Mouse (Mus musculus) heart, embryonic 11.5 days (tissue): ENCODE data around the gene Tram2. TPM values are rescaled to one million over a fixed set of nuclear protein-coding genes. Genes with fewer than 3 reads are reported as not detected.

Source experiments
- ATAC-seq: fragments of 200-750 bp; cut with Nextera tagmentation; replicated peaks from 2 replicates; pipeline ENCODE4 v1.8.0; 2017; ENCODE audit warnings: moderate library complexity; ENCODE audit not compliant: insufficient number of reproducible peaks, low FRiP score, low TSS enrichment
- H3K27ac ChIP-seq: fragments of 300-500 bp; sonication (generic); 2 replicates; pipeline ENCODE4 v1.5.1; 2014; ENCODE audit warnings: mild to moderate bottlenecking, low read depth, low read length
- H3K27me3 ChIP-seq: fragments of 300-500 bp; sonication (generic); 2 replicates; pipeline ENCODE4 v1.6.1; 2014; ENCODE audit warnings: mild to moderate bottlenecking, low read length, mixed read lengths; ENCODE audit not compliant: control insufficient read depth, insufficient read depth
- H3K36me3 ChIP-seq: fragments of 300-500 bp; sonication (generic); 2 replicates; pipeline ENCODE4 v1.6.1; 2014; ENCODE audit warnings: mild to moderate bottlenecking, low read length, moderate library complexity, mixed read lengths; ENCODE audit not compliant: control insufficient read depth, insufficient read depth
- H3K4me1 ChIP-seq: fragments of 300-500 bp; sonication (generic); 2 replicates; pipeline ENCODE4 v1.6.1; 2014; ENCODE audit warnings: low read length; ENCODE audit not compliant: control insufficient read depth, insufficient read depth
- H3K4me2 ChIP-seq: fragments of 300-500 bp; sonication (generic); 2 replicates; pipeline ENCODE4 v1.6.1; 2014; ENCODE audit warnings: mild to moderate bottlenecking, moderate library complexity
- H3K4me3 ChIP-seq: fragments of 300-500 bp; sonication (generic); 2 replicates; pipeline ENCODE4 v1.5.1; 2014; ENCODE audit warnings: low read depth, low read length
- H3K9ac ChIP-seq: fragments of 300-500 bp; sonication (generic); 2 replicates; pipeline ENCODE4 v1.6.1; 2014; ENCODE audit warnings: mild to moderate bottlenecking, low read depth, low read length, moderate library complexity
- H3K9me3 ChIP-seq: fragments of 300-500 bp; sonication (generic); replicated peaks from 2 replicates; pipeline ENCODE4 v1.6.1; 2016; ENCODE audit warnings: low read length; ENCODE audit not compliant: control insufficient read depth
- WGBS: fragments of 180-500 bp; shearing (Covaris S2); extraction: QIAGEN DNeasy Blood & Tissue Kit; methylation state at CpG from one replicate; pipeline ENCODE4 v1.1.7; 2014; ENCODE audit not compliant: insufficient replicate concordance; 5-methylcytosine and 5-hydroxymethylcytosine counted together
- polyA plus RNA-seq: library from polyadenylated mRNA; unstranded; fragments of >200 nt; fragmentation: Nextera tagmentation; extraction: Ambion mirVana; gene quantifications from 2 replicates; pipeline ENCODE4 v1.2.1, GENCODE M21; 2014

Gene Tram2
- polyA plus RNA-seq, 1 experiment from 2014 or later: 7.1 TPM

- no peak overlapping the region for H3K9ac ChIP-seq
- H3K27me3 ChIP-seq: no peaks in the 10 kb centered on the region
- no peak overlapping the region for H3K4me3 ChIP-seq
- 35% methylated on average over 6 of the region's 6 CpGs for WGBS
- H3K27ac ChIP-seq: 0 out of 2 replicates have a peak overlapping the region, but pooled peaks have one; percentile 22
- H3K36me3 ChIP-seq: no peaks in the 10 kb centered on the region
- no peak overlapping the region for H3K4me2 ChIP-seq
- no peaks in the 10 kb centered on the region for H3K9me3 ChIP-seq
- no peak; the same call in 1 of the 2 replicates for ATAC-seq
- peaks cover 8% of the 10 kb centered on the region; the same call in 1 of the 2 replicates for H3K4me1 ChIP-seq
Observed at GRCm38 (mm10) chr1:21089661-21090117, 10.7 kb upstream of the Tram2 start.

DNA sequence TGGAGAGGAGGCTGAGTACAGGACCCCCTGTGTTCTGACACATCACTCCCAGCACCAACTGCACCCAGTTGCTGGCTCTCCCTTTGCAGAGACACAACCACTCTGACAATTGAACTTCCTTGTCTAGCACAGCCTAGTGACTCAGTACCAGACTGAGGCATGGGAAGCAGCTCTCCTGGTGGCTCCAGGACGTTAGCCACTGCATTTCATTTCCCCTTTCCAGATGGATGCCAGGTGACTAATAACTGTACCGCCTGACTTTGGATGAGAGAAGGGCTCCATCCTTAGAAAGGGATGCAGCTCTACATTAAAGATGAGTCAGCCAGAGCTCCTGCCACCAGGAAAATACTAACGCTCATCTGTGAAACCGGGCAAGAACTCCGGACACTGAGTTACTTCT is 7.3 kb upstream of the Tram2 start:
- Histone ChIP-seq H3K27me3 (no peaks in the 10 kb centered on the region), H3K9me3 (no peaks in the 10 kb centered on the region), H3K4me2 (no peak overlapping the region), H3K36me3 (no peaks in the 10 kb centered on the region), H3K27ac (no peak overlapping the region), H3K9ac (no peak overlapping the region), H3K4me1 (peaks cover 8% of the 10 kb centered on the region; the same call in 1 of the 2 replicates), H3K4me3 (no peak overlapping the region)
- WGBS: 69% methylated on average over 5 of the region's 5 CpGs
- ATAC-seq: no peak

DNA sequence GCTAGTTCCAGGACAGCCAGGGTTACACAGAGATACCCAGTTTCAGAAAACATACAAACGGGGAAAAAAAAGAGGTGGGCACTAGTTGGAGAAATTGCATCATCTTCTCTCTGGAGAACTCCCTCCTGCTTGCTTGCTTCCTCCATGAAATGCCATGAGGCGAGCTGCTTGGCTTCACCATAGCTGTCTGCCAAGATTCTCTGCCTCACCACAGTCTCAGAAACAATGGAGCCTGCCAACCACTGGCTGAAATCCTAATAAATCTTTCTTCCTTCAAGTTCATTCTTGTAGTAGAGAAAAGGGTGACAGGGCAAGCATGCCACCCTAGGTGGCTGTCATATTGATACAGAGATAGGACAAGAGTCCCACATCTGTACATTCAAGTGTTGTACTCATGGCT is 5.6 kb upstream of the Tram2 start:
- Histone ChIP-seq H3K9me3 (no peaks in the 10 kb centered on the region), H3K4me1 (peaks cover 1% of the 10 kb centered on the region; the same call in 1 of the 2 replicates), H3K36me3 (no peaks in the 10 kb centered on the region), H3K4me3 (no peak overlapping the region), H3K4me2 (no peak overlapping the region), H3K9ac (no peak overlapping the region), H3K27ac (no peak overlapping the region), H3K27me3 (no peaks in the 10 kb centered on the region)
- 66% methylated on average over 2 of the region's 2 CpGs for WGBS
- ATAC-seq: no peak

DNA sequence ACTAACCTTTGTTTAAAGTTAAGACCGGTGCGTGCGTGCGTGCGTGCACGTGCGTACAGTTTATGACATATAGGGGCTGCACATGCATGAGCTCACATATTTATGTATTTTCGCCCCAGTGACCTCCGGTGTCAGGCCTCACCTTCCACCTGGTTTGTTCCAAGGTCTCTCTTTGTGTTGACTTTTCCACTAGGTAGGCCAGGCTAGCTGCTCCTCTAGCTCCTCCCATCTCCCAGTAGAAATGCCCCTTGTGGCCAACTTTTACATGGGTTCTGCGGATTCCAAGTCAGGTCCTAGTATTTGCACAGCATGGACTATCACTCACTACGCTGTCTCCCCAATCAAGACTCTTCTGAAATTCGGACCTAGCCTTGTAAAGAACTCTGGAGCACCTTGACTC is 1.3 kb upstream of the Tram2 start:
- Histone ChIP-seq H3K27ac (no peak overlapping the region), H3K9me3 (no peaks in the 10 kb centered on the region), H3K4me2 (no peak overlapping the region), H3K36me3 (no peaks in the 10 kb centered on the region), H3K4me1 (peaks cover 26% of the 10 kb centered on the region), H3K27me3 (no peaks in the 10 kb centered on the region), H3K9ac (no peak overlapping the region), H3K4me3 (no peak overlapping the region)
- WGBS: 91% methylated on average over 12 of the region's 12 CpGs
- ATAC-seq: no peak

DNA sequence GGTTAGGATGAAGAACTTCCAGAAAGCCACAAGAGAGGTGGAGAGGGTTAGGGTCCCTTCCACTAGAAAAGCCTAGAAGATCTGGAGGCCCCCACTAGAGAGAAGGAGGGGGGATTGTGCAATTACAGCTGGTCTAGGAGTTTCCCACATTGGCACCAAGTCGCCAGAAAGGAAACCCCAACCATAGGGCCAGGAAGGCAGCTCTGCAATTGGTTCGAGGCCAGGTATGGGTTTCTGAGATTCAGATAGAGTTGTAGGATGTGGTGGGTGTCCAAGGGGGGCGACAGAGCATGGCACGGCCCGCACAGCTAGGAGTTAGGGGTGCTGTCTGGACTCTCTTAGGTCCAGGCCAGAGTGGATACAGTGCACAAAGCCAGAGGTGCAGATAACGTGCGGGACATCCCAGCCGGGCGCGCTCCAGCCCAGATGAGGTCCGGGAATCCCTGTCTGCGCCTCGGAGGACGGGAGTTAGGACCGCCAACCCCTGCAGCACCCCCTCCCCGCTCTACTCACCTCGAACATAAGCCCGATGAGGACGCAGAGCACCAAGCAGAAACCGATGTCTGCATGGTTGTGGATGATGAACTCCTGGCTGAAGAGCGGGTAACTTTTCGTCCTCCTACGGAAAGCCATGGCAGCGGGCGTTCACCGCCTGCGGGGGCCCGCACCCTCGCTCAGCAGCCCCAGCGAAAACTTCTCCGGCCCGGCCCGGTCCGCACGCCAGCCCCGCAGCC is 381 bp downstream of the Tram2 start:
- under 1% methylated on average over 36 of the region's 36 CpGs for WGBS
- peak overlapping the region; percentile 74 for H3K4me3 ChIP-seq
- peak overlapping the region; percentile 85 for H3K27ac ChIP-seq
- peaks cover 43% of the 10 kb centered on the region for H3K4me1 ChIP-seq
- H3K36me3 ChIP-seq: no peaks in the 10 kb centered on the region
- peak; percentile 56 for ATAC-seq
- H3K9me3 ChIP-seq: no peaks in the 10 kb centered on the region
- H3K9ac ChIP-seq: peak overlapping the region; percentile 79
- H3K4me2 ChIP-seq: peak overlapping the region; percentile 74
- no peaks in the 10 kb centered on the region for H3K27me3 ChIP-seq

DNA sequence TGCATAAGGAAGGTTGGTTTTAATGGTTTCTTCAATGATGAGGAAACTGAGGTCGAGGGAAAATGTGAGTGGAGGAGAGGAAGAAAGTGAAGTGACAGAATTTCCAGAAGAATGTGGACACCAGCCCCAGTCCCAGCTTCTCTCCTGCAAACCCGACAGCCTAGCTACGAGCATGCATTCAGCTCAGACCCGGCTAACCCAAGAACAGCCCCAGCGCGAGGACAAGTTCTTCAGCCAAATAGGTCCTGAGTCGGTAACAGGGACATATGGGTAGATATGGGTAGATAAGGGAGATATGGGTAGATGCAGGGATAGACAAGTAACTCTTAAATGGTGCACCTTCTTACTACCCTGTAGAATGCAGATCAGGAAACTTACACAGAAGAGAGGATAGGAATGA is 1.4 kb downstream of the Tram2 start:
- Histone ChIP-seq H3K4me2 (peak overlapping the region; percentile 74), H3K27me3 (no peaks in the 10 kb centered on the region), H3K4me3 (peak overlapping the region; percentile 74), H3K27ac (no peak overlapping the region), H3K9ac (no peak overlapping the region), H3K4me1 (peaks cover 49% of the 10 kb centered on the region), H3K36me3 (no peaks in the 10 kb centered on the region), H3K9me3 (no peaks in the 10 kb centered on the region)
- 62% methylated on average over 7 of the region's 7 CpGs for WGBS
- no peak for ATAC-seq

GRCm38 (mm10) chr1:21077191-21077590 is 1.8 kb downstream of the Tram2 start:
- H3K27ac ChIP-seq: no peak overlapping the region
- no peak for ATAC-seq
- 53% methylated on average over 5 of the region's 5 CpGs for WGBS
- peaks cover 49% of the 10 kb centered on the region for H3K4me1 ChIP-seq
- peak overlapping the region; percentile 74; the same call in 1 of the 2 replicates for H3K4me3 ChIP-seq
- no peak overlapping the region for H3K9ac ChIP-seq
- no peaks in the 10 kb centered on the region for H3K9me3 ChIP-seq
- peak overlapping the region; percentile 74 for H3K4me2 ChIP-seq
- no peaks in the 10 kb centered on the region for H3K27me3 ChIP-seq
- no peaks in the 10 kb centered on the region for H3K36me3 ChIP-seq

DNA sequence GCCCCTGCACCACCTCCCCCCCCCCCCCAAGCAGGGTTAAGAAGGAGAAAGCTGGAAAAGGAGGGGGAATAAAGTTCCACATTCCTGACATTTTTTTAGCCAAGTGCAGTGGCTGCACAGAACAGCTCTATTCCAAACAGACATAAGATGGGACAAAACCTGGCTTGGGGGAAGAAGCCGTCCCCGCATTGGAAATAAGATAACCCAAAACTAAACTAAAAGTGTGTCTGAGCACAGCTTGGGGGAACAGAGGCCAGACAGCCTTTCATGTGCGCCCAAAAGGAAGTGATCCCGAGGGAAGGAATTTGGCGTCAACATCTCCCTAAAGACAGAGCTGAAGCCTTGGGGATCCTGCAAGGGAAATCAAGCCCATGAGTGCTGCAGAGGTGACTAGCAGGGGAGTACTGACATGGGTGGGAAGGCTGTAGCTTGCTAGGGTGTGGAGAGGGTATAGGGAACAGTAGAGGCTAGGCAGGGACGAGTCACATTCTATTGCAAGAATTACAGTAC is 3.0 kb downstream of the Tram2 start:
- WGBS: 10% methylated on average over 6 of the region's 6 CpGs
- no peaks in the 10 kb centered on the region for H3K27me3 ChIP-seq
- no peak overlapping the region for H3K4me3 ChIP-seq
- H3K9me3 ChIP-seq: no peaks in the 10 kb centered on the region
- peak overlapping the region; percentile 74 for H3K4me2 ChIP-seq
- no peak for ATAC-seq
- no peaks in the 10 kb centered on the region for H3K36me3 ChIP-seq
- 0 out of 2 replicates have a peak overlapping the region, but pooled peaks have one; percentile 24 for H3K9ac ChIP-seq
- H3K27ac ChIP-seq: peak overlapping the region; percentile 42; the same call in 1 of the 2 replicates
- H3K4me1 ChIP-seq: peaks cover 49% of the 10 kb centered on the region
